7 mouse cellular contexts compared by ENCODE assay signal in the genomic region with DNA sequence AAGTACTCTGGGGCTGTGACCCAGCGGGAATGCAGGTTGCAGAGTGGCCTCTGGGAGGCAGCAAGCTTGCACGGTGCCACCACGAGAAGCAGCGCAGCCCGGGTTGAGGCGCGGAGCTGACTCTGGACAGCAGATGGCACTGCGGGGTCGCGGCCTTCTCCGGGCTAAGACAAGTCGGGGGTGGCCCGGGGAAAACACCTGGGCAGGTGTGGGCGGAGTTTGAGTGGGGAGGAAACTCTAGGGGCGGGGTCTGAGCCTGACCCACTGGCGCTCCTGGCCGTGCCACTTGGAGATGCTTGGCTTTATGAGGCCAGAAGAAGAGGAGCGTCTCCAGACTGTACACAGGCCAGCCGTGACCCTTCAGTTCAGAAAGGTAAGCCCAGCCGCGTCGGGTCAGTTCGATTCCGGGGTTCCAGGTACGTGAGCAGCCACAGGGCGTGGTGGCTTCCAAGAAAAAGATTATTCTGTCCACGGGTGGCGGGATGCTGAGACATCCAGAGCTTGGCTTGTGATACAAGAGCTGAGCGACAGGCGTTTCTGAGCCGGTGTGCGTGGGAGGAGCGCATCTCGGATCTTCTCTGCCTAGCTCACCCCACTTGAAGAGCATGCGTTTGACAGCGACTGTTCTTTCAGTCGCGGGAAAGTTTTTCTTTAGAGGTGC. TPM values are rescaled to one million over a fixed set of nuclear protein-coding genes. Genes with fewer than 3 reads are reported as not detected.
DNase-seq lines count a peak whose midpoint lies in the region; ATAC-seq and TF ChIP-seq lines count a peak whose summit lies in the region.

Scnn1g (plus strand) TSS at position 309 of the 661 bp plus-strand sequence.

- TF ChIP-seq POLR2A in heart, adult 2 months (IDR thresholded peaks at IDR 0.05; ENCODE audit: insufficient read depth, low read depth, low read length) = no peak

- intact Hi-C loops in heart, adult 2 months (cut with DNase I) = loop anchor here (1.0 kb wide), 2 partner anchors 107 to 230 kb away; no protein-coding TSS in a partner anchor

- TF ChIP-seq CTCF in heart, adult 2 months (IDR thresholded peaks at IDR 0.05) = peak; percentile 98

- peak; percentile 85 for ATAC-seq in embryonic facial prominence, embryonic 11.5 days (replicated peaks; ENCODE audit: insufficient number of reproducible peaks, low FRiP score, low TSS enrichment, low read depth)
- peak; percentile 76 for ATAC-seq in limb, embryonic 12.5 days (ENCODE audit: insufficient number of reproducible peaks, insufficient read depth, low FRiP score, low TSS enrichment, low read depth)
- peak; percentile 95 for ATAC-seq in midbrain, embryonic 15.5 days (replicated peaks)

- no peaks in the 10 kb centered on the region for H3K4me1 ChIP-seq in embryonic facial prominence, embryonic 11.5 days (ENCODE audit: control insufficient read depth, insufficient read depth, low read length)
- H3K4me1 ChIP-seq in heart, adult 2 months (ENCODE audit: control insufficient read depth, insufficient read depth, low read length) = 0 out of 2 replicates have a peak, but pooled peaks cover 1% of the 10 kb centered on the region
- peaks cover 6% of the 10 kb centered on the region; the same call in 1 of the 2 replicates for H3K4me1 ChIP-seq in limb, embryonic 12.5 days (replicated peaks)
- H3K4me1 ChIP-seq in midbrain, embryonic 15.5 days = peaks cover 11% of the 10 kb centered on the region

- 1% methylated on average over 38 of the region's 38 CpGs for WGBS in embryonic facial prominence, embryonic 11.5 days
- 1% methylated on average over 38 of the region's 38 CpGs for WGBS in heart, adult 2 months
- under 1% methylated on average over 38 of the region's 38 CpGs for WGBS in limb, embryonic 12.5 days
- 2% methylated on average over 38 of the region's 38 CpGs for whole genome bisulfite sequencing in midbrain, embryonic 15.5 days

- peak; percentile 91 for DNase-seq in adrenal gland, postnatal 14 days
- peak; percentile 85 for DNase-seq in embryonic facial prominence, embryonic 11.5 days (ENCODE audit: low spot score)
- peak; percentile 71 to 78 for DNase-seq in heart, adult 2 months
- DNase-seq in kidney, adult 8-10 months = peak; percentile 89 to 94
- DNase-seq in spleen, adult 18-20 months = peak; percentile 55 to 73

- H3K27me3 ChIP-seq in embryonic facial prominence, embryonic 11.5 days (ENCODE audit: control insufficient read depth, insufficient read depth, low read length) = peaks cover 9% of the 10 kb centered on the region
- H3K27me3 ChIP-seq in heart, adult 2 months (ENCODE audit: control insufficient read depth, insufficient read depth, low read length) = peaks cover 6% of the 10 kb centered on the region; the same call in 1 of the 2 replicates
- peaks cover 57% of the 10 kb centered on the region for H3K27me3 ChIP-seq in limb, embryonic 12.5 days
- peaks cover 21% of the 10 kb centered on the region for H3K27me3 ChIP-seq in midbrain, embryonic 15.5 days (replicated peaks)

- TF ChIP-seq EP300 in heart, adult 2 months (IDR thresholded peaks at IDR 0.05; ENCODE audit: insufficient read depth, low read depth, low read length) = 0 out of 2 replicates have a peak, but pooled peaks have one; percentile 44

- peak within 1 kb of the TSS; percentile 21 for H3K4me3 ChIP-seq in embryonic facial prominence, embryonic 11.5 days (ENCODE audit: low read depth, low read length)
- no peak within 1 kb of the TSS for H3K4me3 ChIP-seq in heart, adult 2 months
- peak within 1 kb of the TSS; percentile 28 for H3K4me3 ChIP-seq in limb, embryonic 12.5 days (replicated peaks)
- H3K4me3 ChIP-seq in midbrain, embryonic 15.5 days = peak within 1 kb of the TSS; percentile 41

- H3K27ac ChIP-seq in embryonic facial prominence, embryonic 11.5 days (replicated peaks; ENCODE audit: low read depth, low read length) = no peak within 1 kb of the TSS
- H3K27ac ChIP-seq in heart, adult 2 months = no peak within 1 kb of the TSS
- no peak within 1 kb of the TSS for H3K27ac ChIP-seq in limb, embryonic 12.5 days
- H3K27ac ChIP-seq in midbrain, embryonic 15.5 days = no peak within 1 kb of the TSS

- H3K9me3 ChIP-seq in embryonic facial prominence, embryonic 11.5 days (replicated peaks; ENCODE audit: control insufficient read depth, low read length) = no peaks in the 10 kb centered on the region
- H3K9me3 ChIP-seq in limb, embryonic 12.5 days = no peaks in the 10 kb centered on the region
- no peaks in the 10 kb centered on the region for H3K9me3 ChIP-seq in midbrain, embryonic 15.5 days

- no peaks in the 10 kb centered on the region for H3K79me2 ChIP-seq in heart, adult 2 months (replicated peaks; ENCODE audit: control insufficient read depth, insufficient read depth, low read length)

- peak within 1 kb of the TSS; percentile 48 for H3K4me2 ChIP-seq in embryonic facial prominence, embryonic 11.5 days (ENCODE audit: low read depth, low read length)
- peak within 1 kb of the TSS; percentile 49 for H3K4me2 ChIP-seq in limb, embryonic 12.5 days
- peak within 1 kb of the TSS; percentile 87 for H3K4me2 ChIP-seq in midbrain, embryonic 15.5 days

- H3K36me3 ChIP-seq in embryonic facial prominence, embryonic 11.5 days (replicated peaks; ENCODE audit: control insufficient read depth, insufficient read depth, low read depth, low read length) = no peaks in the 10 kb centered on the region
- H3K36me3 ChIP-seq in heart, adult 2 months (ENCODE audit: control insufficient read depth, insufficient read depth, low read length) = no peaks in the 10 kb centered on the region
- no peaks in the 10 kb centered on the region for H3K36me3 ChIP-seq in limb, embryonic 12.5 days
- H3K36me3 ChIP-seq in midbrain, embryonic 15.5 days (replicated peaks) = no peaks in the 10 kb centered on the region

- H3K9ac ChIP-seq in embryonic facial prominence, embryonic 11.5 days (replicated peaks; ENCODE audit: low read length) = no peak within 1 kb of the TSS; the same call in 1 of the 2 replicates
- no peak within 1 kb of the TSS for H3K9ac ChIP-seq in heart, adult 2 months (ENCODE audit: low read depth, low read length)
- H3K9ac ChIP-seq in limb, embryonic 12.5 days (replicated peaks) = no peak within 1 kb of the TSS
- peak within 1 kb of the TSS; percentile 12 for H3K9ac ChIP-seq in midbrain, embryonic 15.5 days

RNA-seq across cellular contexts. Expression of gene Scnn1g, which starts in this region (rescaled TPM):
- not detected in 2 replicates for total RNA-seq in adrenal gland, postnatal 14 days (2021)
- 0.07 and 0.49 TPM in 2 replicates for polyA plus RNA-seq in embryonic facial prominence, embryonic 11.5 days (2014; fragmentation: Nextera tagmentation; extraction: Ambion mirVana)
- total RNA-seq in heart, adult 2 months (2021) = not detected
- polyA plus RNA-seq in heart, adult 2 months (2012; rRNA removed) = 0.41 TPM in 1 of 2 replicates, not detected in the other
- 0.06 and 0.15 TPM in 2 replicates for polyA plus RNA-seq in limb, embryonic 12.5 days (2016; fragmentation: Nextera tagmentation; extraction: Ambion mirVana)
- not detected in 2 replicates for polyA plus RNA-seq in midbrain, embryonic 15.5 days (2015; fragmentation: Nextera tagmentation; extraction: Ambion mirVana)

Comparison
In these comparisons a context has a peak if more than half of its experiments do, and no peak if none do; other contexts are left out.
1. Peak in DNase-seq in adrenal gland, postnatal 14 days; RNA of the gene not detected or under 1 TPM.
2. Peak in DNase-seq, ATAC-seq, H3K4me3 ChIP-seq and H3K4me2 ChIP-seq in embryonic facial prominence, embryonic 11.5 days; RNA of the gene not detected or under 1 TPM.
3. Peak in DNase-seq in heart, adult 2 months; RNA of the gene not detected or under 1 TPM.
4. Peak in ATAC-seq, H3K4me3 ChIP-seq and H3K4me2 ChIP-seq in limb, embryonic 12.5 days; RNA of the gene not detected or under 1 TPM.
5. Peak in ATAC-seq, H3K4me3 ChIP-seq, H3K9ac ChIP-seq and H3K4me2 ChIP-seq in midbrain, embryonic 15.5 days; RNA of the gene not detected or under 1 TPM.